Mouse (Mus musculus): Measurements from ENCODE around the gene Bcl9l.
A peak's percentile ranks its signal among the peaks of the same experiment; 100 is the strongest.

Bcl9l gene

DNA sequence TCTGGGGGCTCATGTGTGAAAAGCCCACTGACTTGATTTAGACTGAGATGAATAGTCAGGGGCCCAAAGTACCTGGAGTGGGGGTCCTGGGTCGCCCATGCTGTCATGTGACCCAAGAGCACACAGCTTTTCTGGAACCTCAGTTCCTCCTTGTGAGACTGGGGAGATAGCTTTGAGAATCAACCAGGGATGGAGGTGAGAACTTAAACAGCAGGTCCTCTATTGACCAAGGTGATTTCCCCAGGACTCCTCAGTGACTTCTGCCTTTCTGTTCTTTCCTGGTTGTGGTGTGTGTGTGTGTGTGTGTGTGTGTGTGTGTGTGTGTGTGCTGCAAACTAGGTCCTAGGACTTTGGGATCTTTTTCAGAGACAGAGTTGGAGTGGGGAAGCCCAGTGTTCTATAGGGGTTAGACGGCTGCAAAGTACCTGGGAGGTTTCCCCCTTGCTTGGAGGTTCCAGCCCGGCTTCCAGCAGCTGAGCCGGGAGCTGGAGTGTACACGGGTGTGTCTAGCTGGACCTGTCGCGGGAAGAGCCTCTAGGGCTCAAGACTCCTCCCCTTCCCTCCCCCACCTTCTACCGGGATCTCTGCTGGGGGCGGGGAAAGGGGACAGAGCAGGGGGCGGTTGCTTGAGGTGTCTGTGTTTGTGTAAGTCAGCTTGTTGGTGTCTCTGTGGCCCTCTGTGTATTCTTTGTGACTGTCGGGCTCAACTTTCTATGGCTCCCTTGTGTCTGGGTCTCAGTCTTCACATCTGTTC is 15.2 kb downstream of the Bcl9l start:
- DNase-seq (ENCODE audit: low read depth, low spot score), result peak; percentile 78

DNA sequence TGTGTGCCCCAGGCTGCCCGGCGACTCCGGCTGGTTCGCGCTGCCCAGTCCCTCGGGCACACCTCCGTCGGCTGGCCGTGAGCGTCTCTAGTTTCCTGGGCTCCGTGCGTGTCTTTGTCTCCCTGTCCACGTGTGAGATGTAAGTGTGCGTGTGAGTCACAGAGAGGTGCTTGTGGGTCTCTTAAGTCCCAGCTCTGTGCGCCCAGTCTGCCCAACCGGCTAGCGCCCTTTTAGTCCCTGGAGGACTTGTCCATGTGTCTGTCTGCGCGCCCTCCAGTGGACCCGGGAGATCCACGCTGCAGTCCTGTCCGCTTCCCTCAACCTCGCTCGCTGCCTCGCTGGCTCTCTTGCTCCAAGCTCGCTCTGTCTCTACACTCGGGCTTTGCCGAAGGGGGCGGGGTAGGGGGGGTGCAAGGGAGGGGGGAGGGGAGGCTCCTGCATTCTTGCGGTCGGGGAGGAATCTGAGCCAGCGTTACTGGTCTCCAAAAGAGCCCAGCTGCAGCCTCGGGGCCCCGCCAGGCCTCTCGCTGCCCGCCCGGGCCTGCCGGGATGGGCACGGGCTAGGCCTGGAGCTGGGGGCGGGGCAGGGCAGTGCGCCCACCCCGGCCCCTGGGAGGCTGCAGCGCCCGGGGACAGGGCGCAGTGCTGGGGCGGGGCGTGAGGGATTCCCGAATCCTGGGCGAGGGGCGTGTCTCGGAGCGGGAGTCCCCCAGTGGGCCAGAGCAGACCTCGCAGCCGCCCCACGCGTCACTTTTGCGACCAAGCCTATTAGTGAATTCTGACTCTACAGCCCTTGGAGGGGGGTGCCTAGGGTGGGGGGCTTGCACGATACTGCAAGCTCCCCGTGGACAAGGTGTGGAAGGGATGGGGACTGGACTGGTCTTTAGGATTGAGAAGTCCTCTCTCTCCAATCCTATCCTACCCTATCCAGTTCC is 16.1 kb downstream of the Bcl9l start:
- peak; percentile 43 for DNase-seq (ENCODE audit: low read depth, low spot score)

DNA sequence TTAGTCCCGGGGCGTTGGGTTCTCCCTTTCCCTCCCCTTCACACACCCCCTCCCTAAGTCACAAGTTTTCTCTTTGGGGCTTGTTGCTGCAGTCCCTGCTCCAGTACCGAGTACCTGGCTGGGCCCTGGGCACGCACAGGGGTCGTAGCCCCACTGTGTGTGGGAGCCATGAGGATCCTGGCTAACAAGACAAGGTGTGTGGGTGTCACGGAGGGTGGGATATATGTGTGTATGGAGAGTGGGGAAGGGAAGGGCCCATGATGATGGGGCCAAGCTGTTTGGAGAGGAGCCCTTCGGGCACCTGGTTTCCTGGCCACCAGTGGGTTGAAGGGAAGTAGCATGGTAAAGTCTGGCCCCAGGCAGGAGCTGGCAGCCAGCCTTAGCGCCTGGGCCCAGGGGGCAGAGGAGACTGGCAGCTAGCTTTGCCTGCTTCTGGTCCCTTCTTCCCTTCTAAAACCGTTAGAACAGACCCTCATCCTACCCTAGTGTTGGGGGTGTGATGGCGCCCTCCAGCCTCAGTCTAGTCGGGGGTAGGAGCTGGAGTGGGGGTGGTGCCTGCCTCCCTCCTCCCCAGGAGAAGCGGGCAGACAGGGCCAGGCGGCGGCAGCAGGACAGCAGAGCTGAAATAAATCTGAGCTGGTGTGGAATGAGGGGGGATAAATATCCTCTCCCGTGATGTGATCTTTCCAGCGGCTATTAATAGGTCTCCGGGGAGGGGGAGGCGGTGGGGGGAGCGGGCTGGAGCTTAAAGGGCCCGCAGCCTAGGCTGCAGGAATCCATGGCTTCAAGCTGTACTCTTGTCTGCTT is 16.9 kb downstream of the Bcl9l start:
- no peak for DNase-seq (ENCODE audit: low read depth, low spot score)

DNA sequence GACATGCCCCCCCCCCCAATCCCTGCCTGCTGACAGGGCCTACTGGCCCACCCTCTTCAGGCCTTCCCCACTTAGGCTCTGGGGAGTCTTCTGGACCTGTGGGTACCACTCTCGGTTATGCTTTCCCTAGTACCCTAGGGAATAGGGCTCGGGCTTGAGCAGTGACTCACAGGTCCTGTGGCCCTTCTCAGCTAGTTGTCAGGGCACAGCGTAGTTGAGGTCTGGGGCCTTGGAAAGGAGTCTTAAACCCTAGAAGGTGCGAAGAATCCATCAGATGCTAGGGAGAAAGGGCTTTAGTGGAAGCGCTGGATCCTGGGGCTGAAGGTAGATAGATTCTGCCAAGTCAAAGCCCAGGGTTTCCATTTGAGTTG is 17.5 kb downstream of the Bcl9l start:
- DNase-seq (ENCODE audit: low read depth, low spot score), result no peak

DNA sequence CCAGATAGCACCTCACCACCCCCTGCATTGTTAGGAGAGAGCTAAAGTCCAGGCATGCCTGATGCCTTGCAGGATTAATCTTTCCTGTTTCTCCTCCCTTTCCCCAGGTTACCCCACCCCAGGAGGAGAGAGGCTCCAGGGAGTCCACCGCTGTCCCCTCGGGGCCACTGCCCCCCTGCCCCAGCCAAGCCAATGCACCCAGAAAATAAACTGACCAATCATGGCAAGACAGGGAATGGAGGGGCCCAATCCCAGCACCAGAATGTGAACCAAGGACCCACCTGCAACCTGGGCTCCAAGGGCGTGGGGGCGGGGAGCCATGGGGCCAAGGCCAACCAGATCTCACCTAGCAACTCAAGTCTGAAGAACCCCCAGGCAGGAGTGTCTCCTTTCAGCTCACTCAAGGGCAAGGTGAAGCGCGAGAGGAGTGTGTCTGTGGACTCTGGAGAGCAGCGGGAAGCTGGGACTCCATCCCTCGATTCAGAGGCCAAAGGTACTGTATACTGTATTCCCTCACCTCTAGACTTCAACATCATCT is 18.1 kb downstream of the Bcl9l start:
- peak; percentile 62 for DNase-seq (ENCODE audit: low read depth, low spot score)

DNA sequence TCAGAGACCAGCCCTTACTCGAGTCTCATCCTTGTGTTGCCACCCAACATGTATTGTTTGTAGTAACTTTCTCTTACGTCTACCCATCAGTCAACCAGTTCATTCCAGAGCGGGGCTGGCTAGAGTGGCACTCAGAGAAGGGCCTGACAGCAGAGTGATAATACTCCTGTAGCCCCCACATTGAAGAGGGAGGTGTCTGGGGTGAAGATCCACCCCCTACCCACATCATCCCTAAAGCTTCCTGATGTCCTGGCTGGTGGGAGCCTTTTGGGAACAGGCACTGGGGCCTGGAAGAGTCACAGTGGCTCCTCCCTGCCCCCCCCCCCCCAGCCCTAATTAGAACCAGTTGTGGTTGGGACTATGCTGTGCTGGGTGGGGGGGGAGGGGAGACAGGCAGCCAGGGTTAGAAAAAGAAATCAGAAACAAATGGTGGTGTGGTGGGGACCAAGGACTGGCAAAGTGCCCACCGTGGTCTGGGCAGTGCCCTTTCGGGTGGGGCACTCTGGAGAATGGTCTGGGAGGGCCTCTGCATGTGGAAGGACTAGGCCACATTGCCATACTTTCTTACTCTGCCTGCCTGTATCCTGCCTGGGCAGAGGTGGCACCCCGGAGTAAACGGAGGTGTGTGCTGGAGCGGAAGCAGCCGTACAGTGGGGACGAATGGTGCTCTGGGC is 18.7 kb downstream of the Bcl9l start:
- DNase-seq (ENCODE audit: low read depth, low spot score), result no peak

DNA sequence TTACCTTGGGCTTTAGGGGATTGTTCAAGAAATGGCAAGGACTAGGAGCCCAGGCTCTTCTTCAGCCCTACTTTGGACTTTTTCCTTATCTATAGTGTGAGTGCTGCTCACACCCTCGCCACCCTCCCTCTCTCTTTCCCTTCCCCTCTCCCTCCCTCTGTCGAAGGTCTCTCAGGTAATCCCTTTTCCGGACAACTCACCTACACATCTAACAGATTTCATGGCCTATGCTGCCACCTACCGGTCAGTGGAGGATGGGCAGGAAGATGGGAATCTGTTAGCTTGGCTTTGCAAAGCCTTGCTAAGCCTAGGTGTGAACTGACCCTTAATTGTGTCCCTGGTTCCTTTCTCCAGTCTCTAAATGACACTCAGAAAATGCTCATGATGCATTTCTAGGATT is 19.4 kb downstream of the Bcl9l start:
- peak; percentile 84 for DNase-seq (ENCODE audit: low read depth, low spot score)

DNA sequence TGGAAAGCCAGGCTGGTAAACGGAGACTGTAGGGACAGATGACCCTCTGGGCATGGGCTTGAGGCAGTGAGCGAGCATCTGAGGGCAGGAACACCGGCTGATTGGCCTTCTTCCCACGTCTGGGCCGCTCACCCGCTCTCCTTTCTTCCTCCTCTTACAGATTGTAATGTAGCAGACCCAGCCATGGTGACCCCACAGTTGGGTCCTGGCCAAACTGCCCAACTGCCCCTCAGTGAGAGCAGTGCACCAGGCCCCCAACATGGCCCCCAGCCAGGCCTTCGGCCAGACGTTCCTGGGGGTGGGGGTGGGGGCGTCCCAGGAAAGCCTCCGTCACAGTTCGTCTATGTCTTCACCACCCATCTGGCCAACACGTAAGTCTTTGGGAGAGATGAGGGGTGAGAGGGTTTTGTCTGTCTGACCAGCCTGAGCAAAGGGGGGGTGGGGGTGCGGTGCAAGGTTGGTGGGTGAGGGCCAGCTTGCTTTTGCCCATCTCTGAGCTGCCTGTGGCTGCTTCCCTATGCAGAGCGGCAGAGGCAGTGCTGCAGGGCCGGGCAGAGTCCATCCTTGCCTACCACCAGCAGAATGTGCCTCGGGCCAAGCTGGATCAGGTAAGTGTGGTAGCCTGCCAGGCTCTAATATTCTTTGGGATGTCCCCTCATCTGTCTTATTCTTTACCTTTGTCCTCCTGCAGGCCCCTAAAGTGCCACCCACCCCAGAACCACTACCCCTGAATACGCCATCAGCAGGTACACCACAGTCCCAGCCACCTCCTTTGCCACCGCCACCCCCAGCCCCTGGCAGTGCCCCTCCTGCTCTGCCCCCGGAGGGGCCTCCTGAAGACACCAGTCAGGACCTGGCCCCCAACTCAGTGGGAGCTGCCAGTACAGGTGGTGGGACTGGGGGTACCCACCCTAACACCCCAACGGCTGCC is 22.5 kb downstream of the Bcl9l start:
- no peak for DNase-seq (ENCODE audit: low read depth, low spot score)

DNA sequence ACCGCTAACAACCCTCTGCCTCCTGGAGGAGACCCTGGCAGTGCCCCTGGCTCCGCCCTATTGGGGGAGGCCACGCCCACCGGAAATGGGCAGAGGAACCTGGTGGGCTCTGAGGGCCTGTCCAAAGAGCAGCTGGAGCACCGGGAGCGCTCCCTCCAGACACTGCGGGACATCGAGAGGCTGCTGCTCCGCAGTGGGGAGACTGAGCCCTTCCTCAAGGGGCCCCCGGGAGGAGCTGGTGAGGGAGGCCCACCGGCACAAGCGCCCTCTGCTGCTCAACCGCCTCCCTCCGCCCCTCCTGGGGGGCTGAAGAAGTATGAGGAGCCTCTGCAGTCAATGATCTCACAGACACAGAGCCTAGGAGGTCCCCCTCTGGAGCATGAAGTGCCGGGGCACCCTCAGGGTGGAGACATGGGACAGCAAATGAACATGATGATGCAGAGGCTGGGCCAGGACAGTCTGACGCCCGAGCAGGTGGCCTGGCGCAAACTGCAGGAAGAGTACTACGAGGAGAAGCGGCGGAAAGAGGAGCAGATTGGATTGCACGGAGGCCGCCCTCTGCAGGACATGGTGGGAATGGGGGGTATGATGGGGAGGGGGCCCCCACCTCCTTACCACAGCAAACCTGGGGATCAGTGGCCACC is 23.3 kb downstream of the Bcl9l start:
- no peak for DNase-seq (ENCODE audit: low read depth, low spot score)

DNA sequence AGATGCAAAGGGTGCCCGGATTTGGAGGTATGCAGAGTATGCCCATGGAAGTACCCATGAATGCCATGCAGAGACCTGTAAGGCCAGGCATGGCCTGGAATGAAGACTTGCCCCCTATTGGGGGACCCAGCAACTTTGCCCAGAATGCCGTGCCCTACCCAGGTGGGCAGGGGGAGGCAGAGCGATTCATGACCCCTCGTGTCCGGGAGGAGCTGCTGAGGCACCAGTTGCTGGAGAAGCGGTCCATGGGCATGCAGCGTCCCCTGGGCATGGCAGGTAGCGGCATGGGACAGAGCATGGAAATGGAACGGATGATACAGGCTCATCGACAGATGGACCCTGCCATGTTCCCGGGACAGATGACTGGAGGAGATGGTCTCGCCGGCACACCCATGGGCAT is 23.9 kb downstream of the Bcl9l start:
- no peak for DNase-seq (ENCODE audit: low read depth, low spot score)

DNA sequence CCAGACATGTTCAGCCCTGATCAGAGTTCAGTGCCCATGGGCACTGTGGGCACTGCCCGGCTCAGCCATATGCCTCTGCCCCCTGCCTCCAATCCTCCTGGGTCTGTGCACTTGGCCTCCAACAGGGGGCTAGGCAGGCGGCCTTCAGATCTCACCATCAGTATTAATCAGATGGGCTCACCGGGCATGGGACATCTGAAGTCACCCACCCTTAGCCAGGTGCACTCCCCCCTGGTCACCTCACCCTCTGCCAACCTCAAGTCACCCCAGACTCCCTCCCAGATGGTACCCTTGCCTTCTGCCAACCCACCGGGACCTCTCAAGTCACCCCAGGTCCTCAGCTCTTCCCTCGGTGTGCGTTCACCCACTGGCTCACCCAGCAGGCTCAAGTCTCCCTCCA is 24.7 kb downstream of the Bcl9l start:
- no peak for DNase-seq (ENCODE audit: low read depth, low spot score)

DNA sequence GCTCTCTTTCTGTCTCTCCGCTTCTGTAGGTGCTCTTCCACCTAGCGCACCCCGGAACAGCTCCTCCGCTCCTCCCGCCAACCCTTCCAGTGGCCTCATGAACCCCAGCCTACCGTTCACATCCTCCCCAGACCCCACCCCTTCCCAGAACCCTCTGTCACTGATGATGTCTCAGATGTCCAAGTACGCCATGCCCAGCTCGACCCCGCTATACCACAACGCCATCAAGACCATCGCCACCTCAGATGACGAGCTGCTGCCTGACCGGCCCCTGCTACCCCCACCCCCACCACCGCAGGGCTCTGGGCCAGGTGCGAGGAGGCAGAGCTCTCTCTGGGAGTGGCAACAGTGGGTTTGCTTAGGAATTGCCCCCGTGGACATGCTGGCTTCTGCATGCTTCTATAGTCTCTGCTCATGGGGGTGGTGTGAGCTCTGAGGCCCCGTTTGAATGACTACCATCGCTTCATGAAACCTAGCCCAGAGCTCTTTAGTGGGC is 25.5 kb downstream of the Bcl9l start:
- DNase-seq (ENCODE audit: low read depth, low spot score), result no peak

DNA sequence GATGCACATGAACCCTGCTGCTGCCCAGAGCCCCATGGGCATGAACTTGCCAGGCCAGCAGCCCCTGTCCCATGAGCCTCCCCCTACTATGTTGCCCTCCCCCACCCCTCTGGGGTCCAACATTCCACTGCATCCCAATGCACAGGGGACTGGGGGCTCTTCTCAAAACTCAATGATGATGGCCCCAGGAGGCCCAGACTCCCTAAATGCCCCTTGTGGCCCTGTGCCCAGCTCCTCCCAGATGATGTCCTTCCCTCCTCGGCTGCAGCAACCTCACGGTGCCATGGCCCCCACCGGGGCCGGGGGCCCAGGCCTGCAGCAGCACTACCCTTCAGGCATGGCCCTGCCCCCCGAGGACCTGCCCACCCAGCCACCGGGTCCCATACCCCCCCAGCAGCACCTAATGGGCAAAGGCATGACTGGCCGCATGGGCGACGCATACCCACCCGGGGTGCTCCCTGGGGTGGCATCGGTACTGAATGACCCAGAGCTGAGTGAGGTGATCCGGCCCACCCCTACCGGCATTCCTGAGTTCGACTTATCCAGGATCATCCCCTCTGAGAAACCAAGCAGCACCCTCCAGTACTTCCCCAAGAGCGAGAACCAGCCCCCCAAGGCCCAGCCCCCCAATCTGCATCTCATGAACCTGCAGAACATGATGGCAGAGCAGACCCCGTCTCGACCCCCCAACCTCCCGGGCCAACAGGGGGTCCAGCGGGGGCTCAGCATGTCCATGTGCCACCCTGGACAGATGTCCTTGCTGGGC is 26.3 kb downstream of the Bcl9l start:
- DNase-seq (ENCODE audit: low read depth, low spot score), result no peak

DNA sequence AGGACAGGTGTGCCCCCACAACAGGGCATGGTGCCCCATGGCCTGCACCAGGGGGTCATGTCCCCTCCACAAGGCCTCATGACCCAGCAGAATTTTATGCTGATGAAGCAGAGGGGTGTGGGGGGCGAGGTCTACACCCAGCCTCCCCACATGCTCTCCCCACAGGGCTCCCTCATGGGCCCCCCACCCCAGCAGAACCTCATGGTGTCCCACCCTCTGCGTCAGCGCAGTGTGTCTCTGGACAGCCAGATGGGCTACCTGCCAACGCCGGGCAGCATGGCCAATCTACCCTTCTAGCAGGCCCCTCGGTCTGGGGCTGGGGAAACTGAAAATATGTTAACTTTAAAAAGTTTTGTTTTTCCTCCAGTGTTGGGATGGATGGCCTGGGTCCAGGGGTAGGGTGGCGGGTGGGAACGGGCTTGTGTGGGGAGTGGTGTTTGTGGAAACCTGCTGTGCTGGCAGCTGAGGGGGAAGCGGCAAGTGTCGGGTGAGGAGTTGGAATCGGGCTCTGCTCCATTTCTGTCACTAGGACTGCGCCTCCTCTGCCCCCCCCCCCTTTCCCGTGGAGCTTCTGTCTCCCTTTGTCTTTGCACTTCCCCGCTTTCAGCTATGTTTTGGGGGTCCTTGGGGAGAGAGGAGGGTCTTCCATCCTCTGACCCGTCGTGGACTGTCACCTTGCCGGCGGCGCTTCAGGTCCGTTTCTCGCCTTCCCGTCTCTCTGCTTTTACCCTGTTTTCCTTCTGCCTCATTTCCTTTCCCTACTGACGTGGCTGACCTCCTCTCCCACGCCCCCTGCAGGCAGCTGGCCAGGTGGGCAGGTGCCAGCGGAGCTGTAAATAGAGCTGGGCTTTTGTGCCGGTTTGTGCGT is 27.1 kb downstream of the Bcl9l start:
- DNase-seq (ENCODE audit: low read depth, low spot score), result peak; percentile 69

DNA sequence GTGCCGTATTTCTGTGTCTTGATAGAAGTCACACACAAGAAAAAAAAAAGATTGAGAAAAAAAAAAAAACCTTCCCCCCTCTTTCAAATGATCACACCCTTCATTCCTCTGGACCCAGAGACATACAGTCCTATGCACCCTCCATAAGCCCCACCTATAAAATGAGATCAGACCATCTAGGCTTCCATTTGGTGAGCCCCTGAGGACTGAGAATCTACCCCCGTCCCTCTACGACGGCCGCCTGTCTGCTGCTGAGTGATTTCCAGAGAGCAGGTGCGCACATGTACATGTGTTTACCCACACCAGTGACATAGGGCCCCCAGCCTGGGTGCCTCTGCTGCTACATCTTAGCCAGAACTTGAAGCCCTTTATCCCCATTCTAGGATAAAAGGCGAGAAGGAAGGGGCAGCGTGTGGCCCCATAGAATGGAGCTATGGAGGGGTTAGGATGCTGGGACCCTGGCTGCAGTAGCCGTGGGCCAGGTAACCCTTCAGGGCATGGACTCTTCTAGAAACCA is 27.8 kb downstream of the Bcl9l start:
- DNase-seq (ENCODE audit: low read depth, low spot score), result no peak

DNA sequence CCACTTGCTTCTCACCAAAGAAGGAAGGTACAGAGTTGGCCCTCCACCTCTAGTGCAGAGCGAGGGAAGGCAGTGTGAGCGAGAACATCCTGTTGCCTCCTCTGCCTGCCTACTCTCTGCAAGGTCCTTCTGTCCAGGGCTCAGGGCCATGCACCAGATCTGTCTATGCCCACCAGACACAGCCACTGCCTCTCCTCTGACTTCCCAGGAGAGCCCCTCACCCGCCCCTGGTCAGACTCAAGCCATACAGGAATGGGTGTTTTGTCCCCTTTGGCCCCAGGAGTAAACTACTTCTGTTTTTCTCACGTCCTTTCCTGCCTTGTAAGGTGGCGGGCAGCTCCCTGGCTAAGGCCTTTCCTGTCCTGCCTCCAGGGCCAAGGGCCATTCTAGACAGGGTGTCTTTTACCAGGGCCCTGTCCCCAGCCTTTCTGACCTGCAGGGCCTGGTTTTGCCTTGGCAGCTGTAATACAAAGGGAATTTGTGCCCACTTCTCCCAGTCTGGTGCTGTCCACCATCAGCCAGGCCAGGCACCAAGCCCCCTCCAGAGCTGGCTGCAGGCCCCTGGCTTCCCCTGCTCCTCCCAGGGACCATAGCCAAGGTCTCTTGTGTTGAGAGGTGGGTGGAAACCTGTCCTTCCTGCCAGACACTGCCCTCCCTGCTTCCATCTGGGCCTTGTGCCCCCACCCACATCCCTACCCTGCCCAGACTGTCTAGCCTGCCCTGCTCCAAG is 28.4 kb downstream of the Bcl9l start:
- no peak for DNase-seq (ENCODE audit: low read depth, low spot score)
